Mouse (Mus musculus) forebrain, embryonic 14.5 days (tissue): ENCODE measurements around the gene Lefty2. TPM values are rescaled to one million over a fixed set of nuclear protein-coding genes. Genes with fewer than 3 reads are reported as not detected.

Experiments used
- ATAC-seq: fragments of 200-750 bp; cut with Nextera tagmentation; 2 replicates; pipeline ENCODE4 v1.8.0; 2017; ENCODE audit warnings: mild to moderate bottlenecking, moderate library complexity
- DNase-seq: peaks from one replicate; pipeline ENCODE4 v3.0.0-alpha.2; 2015; ENCODE audit warnings: low spot score
- H3K27ac ChIP-seq: fragments of 300-500 bp; sonication (generic); 2 replicates; pipeline ENCODE4 v1.5.1; 2014; ENCODE audit warnings: low read depth, mild to moderate bottlenecking, control low read depth, low read length, moderate library complexity
- H3K27me3 ChIP-seq: fragments of 300-500 bp; sonication (generic); replicated peaks from 2 replicates; pipeline ENCODE4 v1.6.1; 2014; ENCODE audit warnings: low read length, control low read depth, mixed read lengths; ENCODE audit not compliant: control insufficient read depth, insufficient read depth
- H3K36me3 ChIP-seq: fragments of 300-500 bp; sonication (generic); 2 replicates; pipeline ENCODE4 v1.6.1; 2014; ENCODE audit warnings: low read length, control low read depth; ENCODE audit not compliant: control insufficient read depth, insufficient read depth
- H3K4me1 ChIP-seq: fragments of 300-500 bp; sonication (generic); 2 replicates; pipeline ENCODE4 v1.6.1; 2014; ENCODE audit warnings: antibody characterized with exemption, low read length, control low read depth; ENCODE audit not compliant: control insufficient read depth, insufficient read depth
- H3K4me2 ChIP-seq: fragments of 300-500 bp; sonication (generic); 2 replicates; pipeline ENCODE4 v1.6.1; 2014; ENCODE audit warnings: mild to moderate bottlenecking, control low read depth, low read length
- H3K4me3 ChIP-seq: fragments of 300-500 bp; sonication (generic); 2 replicates; pipeline ENCODE4 v1.5.1; 2014; ENCODE audit warnings: low read depth, low read length, control low read depth
- H3K9ac ChIP-seq: fragments of 300-500 bp; sonication (generic); 2 replicates; pipeline ENCODE4 v1.6.1; 2014; ENCODE audit warnings: mild to moderate bottlenecking, low read length, control low read depth, moderate library complexity
- H3K9me3 ChIP-seq: fragments of 300-500 bp; sonication (generic); replicated peaks from 2 replicates; pipeline ENCODE4 v1.6.1; 2016; ENCODE audit warnings: low read length, control low read depth, mixed read lengths; ENCODE audit not compliant: control insufficient read depth
- WGBS: fragments of 180-500 bp; shearing (Covaris S2); extraction: QIAGEN DNeasy Blood & Tissue Kit; methylation state at CpG from one replicate; pipeline ENCODE4 v1.1.7; 2014; 5-methylcytosine and 5-hydroxymethylcytosine counted together
- polyA plus RNA-seq: library from polyadenylated mRNA; unstranded; fragments of >200 nt; fragmentation: Nextera tagmentation; extraction: Ambion mirVana; gene quantifications from 2 replicates; pipeline ENCODE4 v1.2.1, GENCODE M21; 2014

Lefty2 gene
- polyA plus RNA-seq, 1 experiment from 2014 or later = 2.4 TPM

DNA sequence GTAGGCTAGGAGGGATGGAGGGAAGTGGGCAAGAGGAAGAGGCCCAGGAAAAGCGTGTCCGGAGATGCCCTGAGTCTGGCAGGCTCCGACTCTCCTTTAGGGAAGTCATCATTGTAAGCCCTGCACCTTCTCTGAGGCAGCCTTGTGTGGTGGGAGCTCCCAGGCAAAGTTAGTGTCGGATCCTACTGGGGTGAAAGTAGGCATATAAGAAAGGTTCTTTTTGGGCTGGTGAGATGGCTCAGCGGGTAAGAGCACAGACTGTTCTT is 11.8 kb downstream of the Lefty2 start:
- 2% methylated on average over 5 of the region's 5 CpGs for WGBS
- ATAC-seq (no peak), DNase-seq (no peak)
- Histone ChIP-seq H3K4me2 (peak overlapping the region; percentile 88), H3K9me3 (no peaks in the 10 kb centered on the region), H3K9ac (peak overlapping the region; percentile 95), H3K36me3 (peaks cover 30% of the 10 kb centered on the region), H3K4me3 (peak overlapping the region; percentile 86), H3K27me3 (no peaks in the 10 kb centered on the region), H3K4me1 (peaks cover 9% of the 10 kb centered on the region), H3K27ac (0 out of 2 replicates have a peak overlapping the region, but pooled peaks have one; percentile 77)

DNA sequence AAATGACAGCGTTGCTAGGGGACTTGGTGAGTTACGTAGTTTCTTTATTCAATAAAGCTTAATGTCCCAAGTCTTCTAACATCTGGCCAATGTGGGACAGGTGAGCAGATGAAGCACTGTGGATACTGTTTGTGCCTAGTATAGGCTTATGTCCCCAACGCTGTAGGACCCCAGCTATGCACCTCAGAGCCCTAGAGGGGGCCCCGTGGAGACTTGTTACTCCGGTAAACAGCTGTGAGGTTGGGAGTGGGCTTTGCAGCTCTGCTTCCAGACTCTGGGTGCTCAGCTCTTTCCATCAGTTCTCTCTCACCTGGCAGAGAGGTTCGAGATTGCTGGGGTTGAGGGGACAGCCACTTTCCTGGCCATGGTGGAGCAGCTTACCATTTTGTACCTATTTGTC is 12.4 kb downstream of the Lefty2 start:
- peaks cover 9% of the 10 kb centered on the region for H3K4me1 ChIP-seq
- H3K4me2 ChIP-seq = peak overlapping the region; percentile 88
- H3K9ac ChIP-seq = peak overlapping the region; percentile 95; the same call in 1 of the 2 replicates
- peaks cover 30% of the 10 kb centered on the region for H3K36me3 ChIP-seq
- H3K4me3 ChIP-seq = peak overlapping the region; percentile 86
- H3K9me3 ChIP-seq = no peaks in the 10 kb centered on the region
- no peak overlapping the region for H3K27ac ChIP-seq
- no peak for ATAC-seq
- 61% methylated on average over 6 of the region's 6 CpGs for WGBS
- no peak for DNase-seq
- H3K27me3 ChIP-seq = no peaks in the 10 kb centered on the region

DNA sequence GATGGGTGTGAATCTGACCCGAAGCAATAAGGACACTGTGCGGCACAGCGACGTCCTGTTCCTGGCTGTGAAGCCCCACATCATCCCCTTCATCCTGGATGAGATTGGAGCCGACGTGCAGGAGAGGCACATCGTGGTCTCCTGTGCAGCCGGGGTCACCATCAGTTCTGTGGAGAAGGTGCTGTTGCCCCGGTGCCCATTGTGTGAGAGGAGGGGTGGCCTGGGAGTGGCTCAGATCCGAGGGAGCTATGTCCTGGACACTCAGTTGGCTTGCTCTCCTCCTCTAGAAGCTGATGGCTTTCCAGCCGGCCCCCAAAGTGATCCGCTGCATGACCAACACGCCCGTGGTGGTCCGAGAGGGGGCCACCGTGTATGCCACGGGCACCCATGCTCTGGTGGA is 13.0 kb downstream of the Lefty2 start:
- peaks cover 30% of the 10 kb centered on the region for H3K36me3 ChIP-seq
- H3K9me3 ChIP-seq = no peaks in the 10 kb centered on the region
- WGBS = 96% methylated on average over 17 of the region's 17 CpGs
- no peak for DNase-seq
- ATAC-seq = no peak
- H3K4me2 ChIP-seq = peak overlapping the region; percentile 88; the same call in 1 of the 2 replicates
- no peak overlapping the region for H3K4me3 ChIP-seq
- H3K9ac ChIP-seq = 0 out of 2 replicates have a peak overlapping the region, but pooled peaks have one; percentile 21
- no peak overlapping the region for H3K27ac ChIP-seq
- H3K4me1 ChIP-seq = peaks cover 9% of the 10 kb centered on the region
- H3K27me3 ChIP-seq = no peaks in the 10 kb centered on the region

DNA sequence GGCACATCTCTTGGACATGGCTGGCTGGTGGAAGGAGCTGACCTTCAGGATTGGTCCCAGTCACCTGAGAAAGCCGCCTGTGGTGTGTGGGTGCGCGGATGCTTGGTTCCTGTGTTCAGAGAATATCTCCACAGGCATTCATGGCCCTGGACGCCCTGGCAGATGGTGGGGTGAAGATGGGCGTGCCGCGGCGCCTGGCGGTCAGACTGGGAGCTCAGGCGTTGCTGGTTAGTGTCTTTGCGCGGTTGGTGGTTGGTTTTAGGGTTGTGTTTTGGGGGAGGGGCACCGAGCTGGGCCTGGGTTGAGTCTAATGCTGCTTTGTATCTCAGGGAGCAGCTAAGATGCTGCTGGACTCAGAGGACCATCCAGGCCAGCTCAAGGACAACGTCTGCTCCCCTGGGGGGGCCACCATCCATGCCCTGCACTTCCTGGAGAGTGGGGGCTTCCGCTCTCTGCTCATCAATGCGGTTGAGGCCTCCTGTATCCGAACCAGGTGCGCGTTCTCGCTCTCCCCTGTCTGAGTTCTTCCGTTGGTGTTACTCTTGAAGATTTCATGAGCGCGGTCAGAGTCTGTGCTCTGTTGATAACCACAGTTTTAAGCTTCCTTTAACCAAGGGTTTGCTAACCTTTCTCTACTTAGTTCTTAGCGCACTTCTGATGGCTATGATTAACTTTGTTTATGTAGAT is 13.7 kb downstream of the Lefty2 start:
- DNase-seq = no peak
- Histone ChIP-seq H3K4me3 (no peak overlapping the region), H3K4me1 (peaks cover 9% of the 10 kb centered on the region), H3K9ac (no peak overlapping the region), H3K27ac (no peak overlapping the region), H3K9me3 (no peaks in the 10 kb centered on the region), H3K36me3 (peaks cover 30% of the 10 kb centered on the region), H3K4me2 (no peak overlapping the region), H3K27me3 (no peaks in the 10 kb centered on the region)
- no peak for ATAC-seq
- WGBS = 92% methylated on average over 24 of the region's 24 CpGs

DNA sequence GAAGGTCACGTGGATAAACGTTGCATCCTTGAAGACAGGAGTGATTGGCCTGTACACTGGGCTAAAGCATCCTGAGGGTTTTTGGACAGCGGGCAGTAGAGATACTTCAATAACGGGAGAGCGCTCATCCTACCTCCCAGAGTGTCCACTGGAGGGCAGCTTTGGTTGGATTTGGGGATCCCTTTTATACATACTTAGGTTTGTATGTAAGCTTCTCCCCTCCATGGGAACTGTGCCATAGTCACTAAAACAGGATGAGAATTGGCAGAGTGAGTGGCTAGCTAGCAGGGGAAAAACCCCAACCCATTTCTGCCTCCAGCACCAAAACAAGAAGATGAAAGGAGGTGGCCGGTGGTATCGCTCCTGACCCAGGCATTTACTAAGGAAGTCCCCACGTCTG is 18.2 kb downstream of the Lefty2 start:
- no peak overlapping the region for H3K4me2 ChIP-seq
- H3K4me3 ChIP-seq = no peak overlapping the region
- peaks cover 27% of the 10 kb centered on the region for H3K36me3 ChIP-seq
- H3K9ac ChIP-seq = no peak overlapping the region
- ATAC-seq (no peak), DNase-seq (no peak)
- WGBS = 54% methylated on average over 8 of the region's 8 CpGs
- no peaks in the 10 kb centered on the region for H3K27me3 ChIP-seq
- H3K4me1 ChIP-seq = no peaks in the 10 kb centered on the region
- H3K9me3 ChIP-seq = no peaks in the 10 kb centered on the region
- no peak overlapping the region for H3K27ac ChIP-seq

DNA sequence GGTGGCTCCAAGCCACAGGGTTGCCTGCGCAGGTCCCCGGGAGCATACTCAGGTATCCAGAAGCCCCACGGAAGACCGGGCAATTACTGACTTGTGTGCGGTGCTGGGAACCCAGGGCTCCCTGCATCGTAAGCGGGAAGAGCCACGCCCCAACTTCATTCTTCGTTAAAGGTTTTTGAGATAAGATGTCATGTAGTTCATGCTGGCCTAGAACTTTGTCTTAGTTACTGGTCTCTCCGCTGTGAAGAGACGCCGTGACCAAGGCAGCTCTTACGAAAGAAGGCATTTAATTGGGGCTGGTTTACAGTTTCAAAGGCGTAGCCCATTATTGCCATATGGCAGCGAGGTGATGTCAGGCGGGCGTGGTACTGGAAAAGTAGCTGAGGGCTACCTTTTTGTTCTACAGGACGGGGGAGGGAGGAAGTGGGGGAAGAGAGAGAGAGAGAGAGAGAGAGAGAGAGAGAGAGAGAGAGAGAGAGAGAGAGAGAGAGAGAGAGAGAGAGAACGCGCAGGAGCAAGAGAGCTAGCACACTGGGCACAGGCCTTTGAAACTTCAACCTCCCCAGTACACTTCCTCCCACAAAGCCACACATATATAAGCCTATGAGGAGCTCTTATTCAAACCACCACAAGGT is 18.9 kb downstream of the Lefty2 start:
- no peak for DNase-seq
- Histone ChIP-seq H3K27me3 (no peaks in the 10 kb centered on the region), H3K9me3 (no peaks in the 10 kb centered on the region), H3K4me2 (no peak overlapping the region), H3K36me3 (peaks cover 21% of the 10 kb centered on the region), H3K4me1 (no peaks in the 10 kb centered on the region), H3K9ac (no peak overlapping the region), H3K27ac (no peak overlapping the region), H3K4me3 (no peak overlapping the region)
- ATAC-seq = peak; percentile 37; the same call in 1 of the 2 replicates
- WGBS = 63% methylated on average over 20 of the region's 20 CpGs

DNA sequence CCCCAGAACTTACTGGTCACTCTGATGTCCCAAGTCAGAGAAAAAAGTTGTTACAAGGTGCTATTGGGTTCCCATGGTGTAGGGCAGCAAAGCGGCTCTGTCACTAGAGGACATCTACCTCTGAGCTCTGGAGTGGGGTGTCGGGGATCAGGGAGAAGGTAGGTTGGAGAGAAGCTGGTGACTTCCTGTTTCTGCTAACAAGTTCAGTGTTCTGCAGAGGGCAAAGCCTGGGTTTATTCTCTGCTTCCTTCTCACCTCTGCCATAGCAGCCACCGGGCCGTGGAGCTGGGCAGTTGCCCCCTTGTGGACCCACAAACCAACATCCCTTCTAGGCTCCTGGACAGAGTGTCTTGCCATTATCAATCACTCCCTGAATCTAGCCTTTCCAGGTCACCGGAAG is 19.9 kb downstream of the Lefty2 start:
- H3K36me3 ChIP-seq = peaks cover 10% of the 10 kb centered on the region
- no peak overlapping the region for H3K4me2 ChIP-seq
- no peak overlapping the region for H3K4me3 ChIP-seq
- H3K4me1 ChIP-seq = no peaks in the 10 kb centered on the region
- no peaks in the 10 kb centered on the region for H3K27me3 ChIP-seq
- no peak overlapping the region for H3K27ac ChIP-seq
- no peaks in the 10 kb centered on the region for H3K9me3 ChIP-seq
- no peak for DNase-seq
- H3K9ac ChIP-seq = no peak overlapping the region
- ATAC-seq = no peak
- 86% methylated on average over 5 of the region's 5 CpGs for WGBS

DNA sequence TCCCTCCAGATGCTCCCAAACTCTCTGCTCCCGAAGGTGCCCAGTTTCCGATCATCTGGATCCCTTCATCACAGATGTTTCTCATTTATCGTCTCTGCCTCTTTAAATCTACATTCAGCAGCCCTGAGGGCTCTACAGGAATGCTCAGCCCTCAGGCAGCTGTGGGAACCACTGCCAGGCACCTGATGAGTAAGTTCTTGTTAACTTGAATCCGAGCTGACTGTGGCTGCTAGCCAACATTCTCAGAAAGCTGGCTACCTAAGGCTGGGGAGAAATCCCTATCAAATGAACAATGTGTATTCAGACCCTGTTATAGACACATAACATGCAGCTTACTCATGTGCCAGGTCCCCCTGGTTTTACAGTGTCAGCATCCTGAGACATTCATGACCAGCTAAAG is 20.9 kb downstream of the Lefty2 start:
- WGBS = 56% methylated on average over 4 of the region's 4 CpGs
- no peak overlapping the region for H3K9ac ChIP-seq
- DNase-seq (no peak), ATAC-seq (no peak)
- H3K4me3 ChIP-seq = no peak overlapping the region
- H3K27ac ChIP-seq = no peak overlapping the region
- H3K4me1 ChIP-seq = no peaks in the 10 kb centered on the region
- H3K27me3 ChIP-seq = no peaks in the 10 kb centered on the region
- H3K36me3 ChIP-seq = peaks cover 3% of the 10 kb centered on the region; the same call in 1 of the 2 replicates
- no peak overlapping the region for H3K4me2 ChIP-seq
- no peaks in the 10 kb centered on the region for H3K9me3 ChIP-seq

DNA sequence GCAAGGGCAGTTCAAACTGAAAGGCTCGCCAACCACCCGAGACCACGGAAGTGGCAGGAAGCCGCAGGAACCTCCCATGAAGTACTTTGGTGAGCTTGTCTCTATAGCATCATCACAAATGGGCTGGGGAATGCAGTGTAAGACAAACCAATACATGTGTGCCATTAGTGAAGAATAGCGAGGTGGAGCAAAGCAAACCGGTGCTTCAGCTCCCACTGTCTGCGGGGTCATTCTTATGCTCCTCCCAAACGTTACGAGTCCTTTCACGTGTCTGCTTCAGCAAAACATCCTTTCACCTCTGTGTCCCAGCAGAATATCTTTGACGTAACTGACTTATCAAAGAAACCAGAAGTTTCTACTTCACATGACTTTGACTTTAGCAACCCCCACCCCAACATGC is 23.5 kb downstream of the Lefty2 start:
- Histone ChIP-seq H3K9me3 (no peaks in the 10 kb centered on the region), H3K4me2 (no peak overlapping the region), H3K4me1 (no peaks in the 10 kb centered on the region), H3K4me3 (no peak overlapping the region), H3K36me3 (no peaks in the 10 kb centered on the region), H3K27ac (no peak overlapping the region), H3K9ac (no peak overlapping the region), H3K27me3 (no peaks in the 10 kb centered on the region)
- no peak for ATAC-seq
- WGBS = 89% methylated on average over 11 of the region's 11 CpGs
- no peak for DNase-seq
